Mouse (Mus musculus) B cell, adult 67 days (primary cell): ENCODE measurements around the gene Gm5447. TPM values are rescaled to one million over a fixed set of nuclear protein-coding genes. Genes with fewer than 3 reads are reported as not detected.

ENCODE experiments used
- total RNA-seq, 2 experiments: library from RNA; stranded (reverse); gene quantifications; 4 replicates each; pipeline ENCODE4 v1.2.4; 2023

Gene Gm5447
- total RNA-seq: not detected

DNA sequence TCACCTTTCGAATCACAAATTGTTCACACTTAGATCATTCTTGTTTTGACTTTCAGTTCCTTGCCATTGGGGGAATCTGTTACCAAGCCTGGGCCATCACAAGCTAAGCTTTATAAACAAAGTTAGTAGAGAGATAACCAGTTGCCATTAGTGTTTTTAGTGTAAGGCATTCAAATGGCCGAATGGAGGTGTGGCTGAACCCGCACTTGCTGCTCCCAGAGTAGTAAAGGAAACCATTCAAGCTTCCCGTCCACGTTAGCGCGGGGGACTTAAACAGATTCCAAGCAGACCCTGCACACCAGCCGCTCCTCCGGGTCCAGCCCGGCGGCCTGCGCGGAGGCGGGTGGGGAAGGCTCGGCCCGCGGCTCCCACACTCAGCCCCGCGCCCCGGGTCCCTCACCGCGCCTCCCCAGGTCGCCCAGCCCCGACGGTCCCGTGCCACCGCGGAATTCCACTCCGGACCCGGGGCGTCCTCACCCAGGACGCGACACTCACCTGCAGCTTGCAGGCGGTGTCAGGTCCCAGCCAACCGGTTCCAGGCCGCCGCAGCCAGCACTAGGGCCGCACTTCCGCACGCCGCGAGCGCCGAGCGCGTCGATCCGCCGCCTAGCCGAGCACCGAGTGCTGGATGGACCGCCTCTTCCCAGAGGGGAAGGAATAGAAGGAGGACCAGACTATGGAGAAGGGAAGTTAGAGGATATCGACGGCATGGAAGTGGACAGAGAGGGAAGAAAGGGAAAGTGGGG is at the start of gene Gm5447, which contains the start of gene Exoc2:
Gene Gm5447 (plus strand): TSS at position 704 of the 746 bp plus-strand sequence.
Gene Exoc2 (minus strand): TSS at position 593 of the 746 bp plus-strand sequence.

DNA sequence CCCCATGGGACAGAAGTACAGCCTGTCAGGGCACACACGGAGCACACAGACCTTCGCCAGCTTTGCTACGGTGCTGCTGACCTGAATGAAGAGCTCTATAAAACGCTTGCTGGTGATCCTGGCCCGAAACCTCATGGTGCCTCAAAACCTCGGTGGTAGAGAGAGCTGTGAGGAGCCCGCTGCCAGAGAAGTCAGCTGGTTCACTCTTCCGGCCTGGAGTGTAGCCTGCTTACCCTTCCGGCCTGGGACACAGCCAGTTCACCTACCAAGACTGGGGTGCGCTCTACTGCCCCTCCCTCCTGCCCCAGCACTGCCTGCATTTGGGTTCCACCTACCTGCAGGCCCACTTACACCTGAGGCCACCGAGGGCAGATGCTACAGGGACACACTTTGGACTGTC is 26.5 kb upstream of the Gm5447 start, which contains the start of gene Hus1b:
Gene Hus1b (minus strand): TSS at position 220 of the 400 bp plus-strand sequence.

Other genes starting within 250 kb of the Gm5447 start
- 100 to 1,000 TPM; 443 to 590 TPM for gene Irf4, start 225.0 kb upstream of the Gm5447 start, total RNA-seq
- gene Hus1b, start 26.4 kb upstream of the Gm5447 start, total RNA-seq: 1 to 10 TPM; 2.6 to 3.4 TPM
- 10 to 100 TPM; 53.8 to 58.4 TPM for gene Exoc2, start 111 bp upstream of the Gm5447 start, total RNA-seq